Mouse (Mus musculus) liver, embryonic 16.5 days (tissue): ENCODE measurements at regions not wholly inside any gene's neighbourhood (a gene's known extent, or its start where the extent isn't known, plus 50 kb on each side); places are given as distances from the start of the nearest gene placed in this dataset.
A peak's percentile ranks its signal among the peaks of the same experiment; 100 is the strongest.

Source experiments
- ATAC-seq: fragments of 200-750 bp; cut with Nextera tagmentation; 2 replicates; pipeline ENCODE4 v1.8.0; 2017; ENCODE audit warnings: low read depth, mild to moderate bottlenecking, moderate number of reproducible peaks, moderate library complexity
- H3K27ac ChIP-seq: fragments of 300-500 bp; sonication (generic); 2 replicates; pipeline ENCODE4 v1.5.1; 2014; ENCODE audit warnings: mild to moderate bottlenecking, low read length
- H3K27me3 ChIP-seq: fragments of 300-500 bp; sonication (generic); 2 replicates; pipeline ENCODE4 v1.6.1; 2014; ENCODE audit warnings: low read depth, low read length, mixed read lengths; ENCODE audit not compliant: control insufficient read depth, insufficient read depth
- H3K36me3 ChIP-seq: fragments of 300-500 bp; sonication (generic); 2 replicates; pipeline ENCODE4 v1.6.1; 2014; ENCODE audit warnings: mild to moderate bottlenecking; ENCODE audit not compliant: control insufficient read depth, insufficient read depth
- H3K4me1 ChIP-seq: fragments of 300-500 bp; sonication (generic); 2 replicates; pipeline ENCODE4 v1.6.1; 2014; ENCODE audit warnings: low read depth, low read length, mixed read lengths; ENCODE audit not compliant: control insufficient read depth
- H3K4me2 ChIP-seq: fragments of 300-500 bp; sonication (generic); 2 replicates; pipeline ENCODE4 v1.6.1; 2014; ENCODE audit warnings: low read depth, low read length, mixed read lengths
- H3K4me3 ChIP-seq: fragments of 300-500 bp; sonication (generic); 2 replicates; pipeline ENCODE4 v1.5.1; 2014; ENCODE audit warnings: low read depth, mild to moderate bottlenecking, low read length
- H3K9ac ChIP-seq: fragments of 300-500 bp; sonication (generic); 2 replicates; pipeline ENCODE4 v1.6.1; 2014; ENCODE audit warnings: low read depth, low read length
- H3K9me3 ChIP-seq: fragments of 300-500 bp; sonication (generic); replicated peaks from 2 replicates; pipeline ENCODE4 v1.6.1; 2016; ENCODE audit warnings: low read length; ENCODE audit not compliant: control insufficient read depth
- WGBS: fragments of 180-500 bp; shearing (Covaris S2); extraction: QIAGEN DNeasy Blood & Tissue Kit; methylation state at CpG from one replicate; pipeline ENCODE4 v1.1.7; 2014; ENCODE audit not compliant: insufficient replicate concordance; 5-methylcytosine and 5-hydroxymethylcytosine counted together

- no peak overlapping the region for H3K4me3 ChIP-seq
- peak; percentile 64 for ATAC-seq
- 49% methylated on average over 3 of the region's 3 CpGs for WGBS
Observed at GRCm38 (mm10) chr3:119987245-119987852, 203.1 kb upstream of the Ptbp2 start.

GRCm38 (mm10) chr3:119977349-119977748 is 193.1 kb upstream of the Ptbp2 start:
- 78% methylated on average over 1 of the region's 1 CpGs for WGBS

More at GRCm38 (mm10) chr3:119987245-119987852, 203.1 kb upstream of the Ptbp2 start:
- Histone ChIP-seq H3K27me3 (no peaks in the 10 kb centered on the region), H3K27ac (no peak overlapping the region), H3K4me2 (0 out of 2 replicates have a peak overlapping the region, but pooled peaks have one; percentile 9), H3K9ac (no peak overlapping the region), H3K9me3 (no peaks in the 10 kb centered on the region), H3K4me1 (no peaks in the 10 kb centered on the region), H3K36me3 (no peaks in the 10 kb centered on the region)

GRCm38 (mm10) chr3:119976363-119976762 is 192.1 kb upstream of the Ptbp2 start:
- no peak overlapping the region for H3K4me3 ChIP-seq
- no peaks in the 10 kb centered on the region for H3K4me1 ChIP-seq
- H3K27ac ChIP-seq = no peak overlapping the region
- 0 out of 2 replicates have a peak, but pooled peaks have one; percentile 24 for ATAC-seq
- 57% methylated on average over 3 of the region's 3 CpGs for WGBS
- no peaks in the 10 kb centered on the region for H3K36me3 ChIP-seq
- no peaks in the 10 kb centered on the region for H3K27me3 ChIP-seq
- no peaks in the 10 kb centered on the region for H3K9me3 ChIP-seq
- no peak overlapping the region for H3K4me2 ChIP-seq
- H3K9ac ChIP-seq = no peak overlapping the region

More at GRCm38 (mm10) chr3:119977349-119977748, 193.1 kb upstream of the Ptbp2 start:
- Histone ChIP-seq H3K4me1 (no peaks in the 10 kb centered on the region), H3K4me3 (no peak overlapping the region), H3K36me3 (no peaks in the 10 kb centered on the region), H3K4me2 (no peak overlapping the region), H3K27me3 (no peaks in the 10 kb centered on the region), H3K9ac (no peak overlapping the region), H3K9me3 (no peaks in the 10 kb centered on the region), H3K27ac (no peak overlapping the region)
- ATAC-seq = no peak

- no peak for ATAC-seq
- Histone ChIP-seq H3K9me3 (no peaks in the 10 kb centered on the region), H3K9ac (no peak overlapping the region), H3K4me2 (no peak overlapping the region), H3K4me3 (no peak overlapping the region), H3K27me3 (no peaks in the 10 kb centered on the region), H3K4me1 (no peaks in the 10 kb centered on the region), H3K36me3 (no peaks in the 10 kb centered on the region), H3K27ac (no peak overlapping the region)
- WGBS = 24% methylated on average over 5 of the region's 5 CpGs
Observed at GRCm38 (mm10) chr3:119958799-119959467, 174.7 kb upstream of the Ptbp2 start.

GRCm38 (mm10) chr3:119957529-119957928 is 173.3 kb upstream of the Ptbp2 start:
- Histone ChIP-seq H3K36me3 (no peaks in the 10 kb centered on the region), H3K27me3 (no peaks in the 10 kb centered on the region), H3K4me2 (no peak overlapping the region), H3K4me1 (no peaks in the 10 kb centered on the region), H3K9me3 (no peaks in the 10 kb centered on the region), H3K9ac (no peak overlapping the region), H3K27ac (no peak overlapping the region), H3K4me3 (no peak overlapping the region)
- 63% methylated on average over 8 of the region's 8 CpGs for WGBS
- no peak for ATAC-seq

GRCm38 (mm10) chr3:119955745-119956615 is 171.7 kb upstream of the Ptbp2 start:
- Histone ChIP-seq H3K4me3 (no peak overlapping the region), H3K4me1 (no peaks in the 10 kb centered on the region), H3K36me3 (no peaks in the 10 kb centered on the region), H3K9ac (no peak overlapping the region), H3K9me3 (no peaks in the 10 kb centered on the region), H3K27ac (no peak overlapping the region), H3K27me3 (no peaks in the 10 kb centered on the region), H3K4me2 (no peak overlapping the region)
- 71% methylated on average over 7 of the region's 7 CpGs for WGBS
- no peak for ATAC-seq

- Histone ChIP-seq H3K27me3 (no peaks in the 10 kb centered on the region), H3K9me3 (no peaks in the 10 kb centered on the region), H3K36me3 (no peaks in the 10 kb centered on the region), H3K9ac (no peak overlapping the region), H3K4me2 (no peak overlapping the region), H3K4me3 (no peak overlapping the region), H3K27ac (no peak overlapping the region), H3K4me1 (no peaks in the 10 kb centered on the region)
- 55% methylated on average over 3 of the region's 3 CpGs for WGBS
- ATAC-seq = no peak
Observed at GRCm38 (mm10) chr3:119950721-119951120, 166.5 kb upstream of the Ptbp2 start.

GRCm38 (mm10) chr3:119950070-119950469 is 165.8 kb upstream of the Ptbp2 start:
- Histone ChIP-seq H3K4me3 (no peak overlapping the region), H3K4me1 (no peaks in the 10 kb centered on the region), H3K9me3 (no peaks in the 10 kb centered on the region), H3K27me3 (no peaks in the 10 kb centered on the region), H3K9ac (no peak overlapping the region), H3K27ac (no peak overlapping the region), H3K36me3 (no peaks in the 10 kb centered on the region), H3K4me2 (no peak overlapping the region)
- no peak for ATAC-seq
- 66% methylated on average over 2 of the region's 2 CpGs for WGBS
